Mouse (Mus musculus) megakaryocyte, embryonic 14.5 days (primary cell): ENCODE results near the gene Gls.

Experiments used
- FLI1 ChIP-seq: IDR thresholded peaks from 2 replicates; pipeline ENCODE4 v1.6.1; 2012; ENCODE audit warnings: low read length, inconsistent platforms, mixed read lengths
- GATA1 ChIP-seq: IDR thresholded peaks from 3 replicates; pipeline ENCODE4 v1.6.1; 2012; ENCODE audit warnings: mixed read lengths, low read length, inconsistent platforms, borderline replicate concordance

DNA sequence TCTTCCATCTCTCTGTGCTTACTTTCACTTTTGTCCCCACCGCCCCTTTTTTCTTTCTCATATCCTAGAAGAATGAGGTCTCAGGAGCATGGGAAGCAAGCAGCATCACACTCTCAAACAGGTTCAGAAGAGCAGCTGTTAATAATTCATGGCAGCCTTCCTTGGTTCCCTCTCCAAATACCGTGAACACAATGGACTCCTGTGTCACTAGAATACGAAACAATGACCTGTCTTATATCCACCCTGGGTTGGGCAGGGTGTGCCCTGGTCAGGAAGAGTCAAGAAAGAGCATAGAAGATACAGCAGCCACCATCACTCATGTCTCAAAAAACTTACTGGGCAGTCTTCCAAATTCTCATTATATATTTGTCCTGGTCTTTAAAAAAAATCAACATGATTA lies 46.3 kb upstream of the Gls start:
- TF ChIP-seq GATA1: no peak
- TF ChIP-seq FLI1: no peak
